Mouse (Mus musculus) central nervous system, embryonic 11.5 days (tissue): ENCODE results near the gene Zup1. TPM values are rescaled to one million over a fixed set of nuclear protein-coding genes. Genes with fewer than 3 reads are reported as not detected.

Source experiments
- polyA plus RNA-seq: library from polyadenylated mRNA; depleted of rRNA; stranded (reverse); fragments of >200 nt; gene quantifications from 2 replicates; pipeline ENCODE4 v1.2.3, GENCODE M21; 2012; rRNA removed

Zup1 gene
- 12.6 and 17.9 TPM in 2 replicates for polyA plus RNA-seq

DNA sequence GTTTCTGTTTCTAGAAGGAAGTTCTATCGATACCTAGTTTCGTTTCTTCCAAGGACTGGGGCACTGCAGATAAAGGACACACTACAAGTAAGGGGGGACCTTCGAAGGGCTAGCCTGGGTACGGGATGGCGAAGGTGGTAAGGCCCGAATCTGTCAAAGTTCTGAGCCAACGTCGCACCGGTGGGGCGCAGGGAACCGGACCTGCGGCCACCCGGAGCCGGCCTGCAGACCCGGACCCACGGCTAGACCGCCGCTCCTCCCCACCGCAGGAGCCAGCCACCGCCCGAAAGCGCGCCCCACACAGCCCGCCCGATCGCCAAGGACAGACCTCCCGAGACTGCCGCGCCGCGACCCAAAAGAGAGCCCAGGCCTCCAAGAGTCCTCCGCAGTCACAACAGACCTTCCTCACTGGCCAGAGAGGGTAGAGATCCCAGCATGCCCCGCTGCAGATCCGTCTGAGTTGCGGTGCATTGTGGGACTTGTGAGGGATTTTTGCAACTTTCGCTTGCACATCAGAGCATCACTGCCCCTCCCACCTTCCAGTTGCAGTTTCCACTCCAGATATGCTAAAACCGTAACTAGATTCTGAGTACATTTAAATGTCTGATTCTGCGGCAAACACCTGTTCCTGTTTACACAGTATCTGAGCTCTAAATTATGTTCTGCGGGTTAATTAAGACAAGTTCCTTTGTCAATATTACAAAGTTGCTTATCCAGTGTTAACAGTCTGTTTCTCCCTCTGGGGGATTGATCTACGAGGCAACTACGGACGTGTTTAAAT, at the start of gene Zup1:
TSS of gene Zup1 (minus strand) at position 467 of the 781 bp plus-strand sequence.

GRCm38 (mm10) chr10:33904530-33905481, 46.3 kb downstream of the Zup1 start, which contains the start of gene Rsph4a:
Gene Rsph4a, plus strand, starts transcription at chr10:33905111.

Other genes starting within 250 kb of the Zup1 start
- gene Sult3a2, start 164.6 kb downstream of the Zup1 start, polyA plus RNA-seq, result not detected in 2 replicates
- gene Sult3a1, start 93.5 kb downstream of the Zup1 start, polyA plus RNA-seq, result not detected in 2 replicates
- gene Rsph4a, start 46.2 kb downstream of the Zup1 start, polyA plus RNA-seq, result 0.15 and 0.30 TPM in 2 replicates
- gene Rwdd1, start 68.4 kb upstream of the Zup1 start, polyA plus RNA-seq, result 99.2 and 166 TPM in 2 replicates
- gene Trappc3l, start 86.3 kb upstream of the Zup1 start, polyA plus RNA-seq, result not detected in 2 replicates
- not detected in 2 replicates for gene Calhm4, start 93.0 kb upstream of the Zup1 start, polyA plus RNA-seq
- 0.13 and 0.15 TPM in 2 replicates for gene Calhm5, start 145.2 kb upstream of the Zup1 start, polyA plus RNA-seq
- 0.14 and 0.50 TPM in 2 replicates for gene Calhm6, start 176.7 kb upstream of the Zup1 start, polyA plus RNA-seq